Mouse (Mus musculus) layer of hippocampus, postnatal 10 days (tissue): ENCODE data around the gene Syt3. TPM values are rescaled to one million over a fixed set of nuclear protein-coding genes. Genes with fewer than 3 reads are reported as not detected.

Experiments
- DNase-seq, 2 experiments: peaks; one replicate each; pipeline ENCODE4 v3.0.0; 2021; ENCODE audit warnings: low spot score in 2 of 2
- total RNA-seq, 2 experiments: library from RNA; stranded (reverse); gene quantifications; 2 replicates each; pipeline ENCODE4 v1.2.3; 2021

The Syt3 gene
- total RNA-seq, 2 experiments from 2014 or later, result 84.0 to 90.2 TPM

- peak; percentile 23 to 47 for DNase-seq
Observed at GRCm38 (mm10) chr7:44356590-44357481, 27.1 kb upstream of the Syt3 start.

GRCm38 (mm10) chr7:44357531-44357930 lies 26.4 kb upstream of the Syt3 start:
- DNase-seq, result no peak

GRCm38 (mm10) chr7:44358012-44358411 lies 25.9 kb upstream of the Syt3 start:
- DNase-seq, result peak in 1 of 2 experiments; percentile 35

- peak; percentile 38 to 56 for DNase-seq
Observed at GRCm38 (mm10) chr7:44358886-44359654, 24.8 kb upstream of the Syt3 start.

- peak; percentile 92 to 96 for DNase-seq
Observed at GRCm38 (mm10) chr7:44359908-44360672, 23.8 kb upstream of the Syt3 start.

- DNase-seq, result peak; percentile 22 to 54
Observed at GRCm38 (mm10) chr7:44360792-44361301, 23.1 kb upstream of the Syt3 start.

- DNase-seq, result no peak
Observed at GRCm38 (mm10) chr7:44372678-44373077, 11.2 kb upstream of the Syt3 start.

- DNase-seq, result no peak
Observed at GRCm38 (mm10) chr7:44373460-44373859, 10.4 kb upstream of the Syt3 start.

GRCm38 (mm10) chr7:44373889-44374652 lies 9.8 kb upstream of the Syt3 start:
- DNase-seq, result peak; percentile 72 to 80

- peak in 1 of 2 experiments; percentile 53 for DNase-seq
Observed at GRCm38 (mm10) chr7:44374756-44375155, 9.1 kb upstream of the Syt3 start.

- DNase-seq, result no peak
Observed at GRCm38 (mm10) chr7:44375207-44375606, 8.7 kb upstream of the Syt3 start.

GRCm38 (mm10) chr7:44375793-44376192 lies 8.1 kb upstream of the Syt3 start:
- no peak for DNase-seq

- no peak for DNase-seq
Observed at GRCm38 (mm10) chr7:44378290-44378689, 5.6 kb upstream of the Syt3 start.

GRCm38 (mm10) chr7:44382541-44382940 lies 1.4 kb upstream of the Syt3 start:
- DNase-seq, result peak; percentile 64 to 69

GRCm38 (mm10) chr7:44384716-44385059 lies 786 bp downstream of the Syt3 start:
- DNase-seq, result no peak

GRCm38 (mm10) chr7:44385720-44386119 lies 1.8 kb downstream of the Syt3 start, which contains the start of gene 1700008O03Rik:
TSS of gene 1700008O03Rik (minus strand) at chr7:44385820.
- no peak for DNase-seq

GRCm38 (mm10) chr7:44391831-44392230 lies 7.9 kb downstream of the Syt3 start:
- DNase-seq, result no peak

GRCm38 (mm10) chr7:44392341-44392740 lies 8.4 kb downstream of the Syt3 start:
- no peak for DNase-seq

GRCm38 (mm10) chr7:44393284-44393683 lies 9.4 kb downstream of the Syt3 start:
- no peak for DNase-seq

- DNase-seq, result peak; percentile 59 to 63
Observed at GRCm38 (mm10) chr7:44398570-44398969, 14.7 kb downstream of the Syt3 start.
